Mouse (Mus musculus): ENCODE measurements around the gene Trpm3.

DNA sequence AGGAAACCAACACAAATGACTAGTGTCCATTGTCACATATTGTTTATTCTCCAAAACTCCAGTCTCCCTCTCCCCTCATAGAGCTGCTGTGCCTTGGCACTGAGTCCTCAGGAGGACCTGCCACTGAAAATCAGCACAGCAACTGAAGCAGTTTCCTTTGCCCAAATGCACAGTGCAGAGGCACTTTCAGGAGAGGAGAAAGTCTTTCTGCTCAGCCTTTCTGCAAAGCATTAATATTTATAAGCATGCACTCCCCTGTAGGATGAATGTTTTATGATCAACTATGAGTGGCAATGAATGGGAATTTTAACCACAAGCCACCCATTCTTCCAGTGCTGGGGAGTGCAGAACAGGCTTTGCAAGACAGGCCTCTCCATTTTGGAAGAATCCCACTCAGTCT lies 592.1 kb downstream of the Trpm3 start:
- no peak for TF ChIP-seq POLR2A (IDR thresholded peaks at IDR 0.05; ENCODE audit: borderline replicate concordance, extremely low read depth, low read depth, low read length)
- TF ChIP-seq CTCF (IDR thresholded peaks at IDR 0.05; ENCODE audit: insufficient read depth, low read length) = no peak

Data from lung, adult 2 months (tissue).